Mouse (Mus musculus): ENCODE data around the gene Zfp710.

DNA sequence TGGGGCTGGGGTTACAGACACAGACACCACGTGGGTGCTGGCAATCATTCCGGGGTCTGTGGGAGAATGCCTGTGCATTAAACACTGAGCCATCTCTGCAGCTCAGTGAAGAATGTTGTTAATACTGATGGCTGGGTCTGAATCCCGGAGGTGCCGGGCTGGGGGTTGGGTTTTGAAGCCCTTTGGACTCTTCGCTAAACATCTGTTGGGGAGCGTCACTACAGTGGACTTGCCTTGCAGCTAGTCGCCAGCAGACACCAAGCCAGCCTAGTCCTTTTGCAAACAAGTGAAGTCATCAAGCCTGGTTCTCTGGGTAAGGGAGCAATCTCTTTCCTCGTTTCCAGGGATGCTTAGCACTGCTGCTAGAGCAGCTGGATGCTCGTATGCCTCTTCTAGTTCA is 63.6 kb downstream of the Zfp710 start:
- TF ChIP-seq GATA1 (IDR thresholded peaks at IDR 0.05; ENCODE audit: low read length), result no peak
- no peak for TF ChIP-seq TAL1 (IDR thresholded peaks at IDR 0.05; ENCODE audit: low read length)
